Mouse (Mus musculus): Measurements from ENCODE around the gene Rassf6.
"Not testable (repeated sequence)": the region's sequence is repeated elsewhere in the genome, so short reads cannot be mapped to it uniquely, and the experiment has no call there.

The Rassf6 gene

DNA sequence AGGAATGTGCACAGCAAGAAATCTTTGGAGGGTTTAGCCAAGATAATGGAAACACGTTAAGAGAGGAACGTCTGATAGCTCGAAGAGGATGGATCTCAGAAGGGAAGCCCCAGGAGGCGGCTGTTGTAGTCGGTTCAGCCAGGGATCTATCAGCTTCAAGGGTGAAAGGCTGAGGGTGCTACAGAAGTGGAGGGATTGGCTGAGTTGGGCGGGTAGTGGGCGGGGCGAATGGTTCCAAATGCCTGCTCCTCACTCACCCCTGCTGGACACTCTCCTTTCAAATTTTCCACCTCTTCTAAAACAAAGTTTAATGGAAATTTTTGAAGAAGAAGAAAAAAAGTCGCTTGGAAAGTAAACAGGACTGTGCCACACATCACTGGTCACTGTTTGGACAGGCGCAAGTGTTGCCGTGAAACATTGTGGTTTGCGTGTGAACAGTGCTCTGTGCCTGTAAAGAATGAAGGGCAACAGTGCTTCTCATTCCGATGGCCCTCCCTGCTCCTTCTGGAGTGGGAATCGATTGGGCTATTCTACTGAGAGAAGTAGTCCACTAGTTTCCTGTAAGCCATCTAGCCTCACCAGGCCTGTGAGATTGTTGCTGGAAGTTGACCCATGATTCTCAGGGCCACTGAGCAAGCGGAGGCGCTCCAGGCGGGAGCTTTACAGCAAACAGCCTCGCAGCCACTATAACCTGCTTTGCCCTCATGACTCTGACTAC is 15.6 kb downstream of the Rassf6 start:
- DNase-seq (ENCODE audit: low spot score in 2 of 2): no peak

DNA sequence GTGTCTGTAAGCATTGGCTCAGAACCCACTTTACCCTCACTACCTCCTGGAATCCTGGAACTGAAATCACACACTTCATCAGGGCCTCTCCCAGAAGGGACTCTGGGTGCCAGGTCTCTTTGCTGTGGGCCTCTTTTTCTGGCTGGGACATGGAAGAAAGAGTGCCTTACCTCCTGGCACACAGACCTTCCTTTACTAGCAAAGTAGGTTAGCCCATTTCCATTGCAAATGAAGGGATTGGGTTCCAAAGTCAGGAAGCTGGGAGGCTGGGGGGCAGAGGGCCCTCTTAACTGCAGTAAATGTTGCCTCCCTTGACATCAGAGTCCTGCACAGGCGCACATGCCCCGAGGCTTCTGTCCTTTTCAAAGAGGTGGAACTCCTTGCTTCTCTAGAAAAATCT is 17.2 kb downstream of the Rassf6 start:
- no peak for DNase-seq (ENCODE audit: low spot score in 2 of 2)

DNA sequence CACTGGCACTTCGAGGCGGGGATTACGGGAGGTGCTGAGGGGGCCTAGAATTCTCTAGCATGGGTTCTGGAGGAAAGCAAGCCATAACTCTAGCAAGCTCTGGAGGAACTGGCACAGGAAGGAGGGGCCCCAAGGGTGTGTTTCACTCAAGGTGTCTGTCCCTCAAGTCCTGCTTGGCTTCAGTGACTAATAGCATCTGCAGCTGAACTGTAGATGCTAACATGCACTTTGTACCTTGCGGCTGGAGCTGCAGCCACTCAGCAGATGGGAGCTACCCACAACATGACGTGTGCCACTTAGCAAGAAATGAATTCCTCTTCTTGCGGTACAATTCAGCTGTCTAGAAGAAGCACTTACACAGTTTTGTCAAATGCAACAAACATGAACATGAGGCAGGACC is 18.7 kb downstream of the Rassf6 start:
- DNase-seq (ENCODE audit: low spot score in 2 of 2): no peak

DNA sequence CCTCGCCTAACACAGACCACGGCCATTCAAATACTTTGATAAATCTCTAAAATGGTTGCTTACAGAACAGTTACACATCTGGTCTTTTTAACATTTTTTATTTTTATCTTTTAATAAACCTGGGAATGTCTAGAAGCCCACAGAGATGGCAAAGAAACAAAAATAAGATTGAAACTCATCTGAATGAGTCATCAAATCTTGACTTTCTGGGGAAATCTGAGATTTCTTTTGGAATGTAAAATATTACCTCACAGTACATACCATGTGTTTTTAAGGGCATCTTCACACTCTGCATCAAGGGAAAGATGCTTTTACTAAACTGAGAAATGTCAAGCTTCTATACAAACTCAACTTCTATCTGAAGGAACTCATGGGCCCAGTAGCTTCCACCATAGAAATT is 19.1 kb downstream of the Rassf6 start:
- no peak for DNase-seq (ENCODE audit: low spot score in 2 of 2)

GRCm38 (mm10) chr5:90617859-90618258 is 22.6 kb downstream of the Rassf6 start:
- DNase-seq (ENCODE audit: low spot score in 2 of 2): no peak

DNA sequence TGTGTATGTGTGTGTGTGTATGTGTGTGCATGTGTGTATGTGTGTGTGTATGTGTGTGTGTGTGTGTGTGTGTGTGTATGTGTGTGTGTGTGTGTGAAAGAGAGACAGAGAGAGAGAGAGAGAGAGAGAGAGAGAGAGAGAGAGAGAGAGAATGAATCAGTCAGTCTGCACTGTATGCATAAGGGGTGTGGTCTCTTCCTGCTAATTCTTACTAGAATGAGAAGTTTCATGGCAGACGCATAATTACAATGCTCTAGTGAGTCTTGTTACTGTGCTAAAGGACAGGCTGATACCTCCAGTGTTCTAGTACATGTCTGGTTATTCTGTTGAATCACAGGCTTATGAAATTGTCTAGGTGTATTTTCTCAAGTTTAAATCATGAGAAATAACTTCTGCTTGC is 27.7 kb downstream of the Rassf6 start:
- DNase-seq (ENCODE audit: low spot score in 2 of 2): not testable (repeated sequence)

DNA sequence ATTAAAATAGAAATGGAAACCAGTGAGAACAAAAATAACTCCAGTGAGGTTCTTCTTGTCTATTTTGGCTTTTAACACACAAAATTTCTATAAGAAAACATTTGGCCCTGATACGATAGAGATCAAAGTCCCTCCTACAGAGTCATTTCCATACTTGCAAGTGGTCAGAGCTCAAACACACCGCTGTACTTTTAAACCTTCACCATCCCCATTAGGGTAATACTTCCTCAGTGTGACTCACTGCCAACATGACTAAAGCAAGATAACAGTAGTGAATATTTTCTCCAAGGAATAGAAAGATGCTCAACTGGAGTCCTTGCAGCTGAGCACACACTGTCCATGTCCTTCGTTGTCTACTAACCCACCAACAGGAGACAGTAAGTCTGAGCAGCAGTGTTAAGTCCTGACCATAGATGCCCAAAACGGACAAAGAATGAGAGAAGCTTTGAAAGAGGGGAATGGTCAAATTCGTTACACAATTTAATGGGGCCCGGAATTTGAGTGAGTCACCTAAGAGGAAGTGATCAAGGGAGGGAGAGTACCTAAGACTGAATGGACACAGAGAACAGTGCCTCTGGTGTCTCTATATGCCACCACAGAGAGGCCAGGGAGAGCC is 28.4 kb downstream of the Rassf6 start:
- no peak for DNase-seq (ENCODE audit: low spot score in 2 of 2)

DNA sequence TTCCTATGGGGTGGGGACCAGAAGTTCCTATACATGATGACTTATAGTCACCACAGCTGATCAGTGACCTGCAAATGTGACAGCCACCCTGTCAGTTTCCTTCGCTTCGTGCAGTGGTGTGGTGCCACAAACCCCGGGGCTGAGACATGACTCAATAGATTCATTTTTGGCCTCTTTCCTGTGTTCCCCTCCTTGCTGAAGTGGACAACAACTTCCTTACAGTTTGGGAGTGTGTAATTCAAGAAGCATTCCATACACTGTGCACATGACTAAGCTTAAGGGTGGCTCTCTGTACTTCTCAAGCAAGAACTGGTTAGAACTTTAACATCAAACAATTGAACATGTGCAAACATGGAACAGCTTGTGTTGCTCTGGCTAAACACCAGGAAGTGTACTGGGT is 29.1 kb downstream of the Rassf6 start:
- no peak for DNase-seq (ENCODE audit: low spot score in 2 of 2)

GRCm38 (mm10) chr5:90608906-90609305 is 31.6 kb downstream of the Rassf6 start:
- no peak for DNase-seq (ENCODE audit: low spot score in 2 of 2)

DNA sequence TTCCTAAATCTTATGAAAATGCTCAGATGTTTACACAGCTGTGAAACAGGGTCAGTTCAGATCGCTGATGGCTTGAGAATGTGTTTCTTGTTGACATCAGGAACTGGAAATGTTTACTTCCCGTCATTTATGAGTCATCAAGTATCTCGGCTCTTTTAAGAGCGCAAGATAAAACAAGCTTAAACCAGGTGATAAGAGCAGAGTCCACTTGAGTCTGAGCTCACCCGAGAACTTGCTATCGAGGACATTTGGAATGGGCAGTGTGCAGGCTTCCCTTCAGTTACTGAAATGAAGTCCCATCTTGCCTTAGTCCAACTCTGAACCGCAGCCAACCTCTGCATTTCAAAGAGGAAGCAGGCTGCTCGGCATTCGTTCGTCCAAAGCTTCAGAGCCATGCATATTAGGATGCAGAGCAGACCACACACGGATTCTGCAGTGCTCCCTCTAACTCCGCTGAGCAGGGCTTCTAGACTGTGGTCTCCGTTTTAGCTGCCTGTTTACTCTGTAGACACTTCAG is 37.0 kb downstream of the Rassf6 start:
- DNase-seq (ENCODE audit: low spot score in 2 of 2): no peak

DNA sequence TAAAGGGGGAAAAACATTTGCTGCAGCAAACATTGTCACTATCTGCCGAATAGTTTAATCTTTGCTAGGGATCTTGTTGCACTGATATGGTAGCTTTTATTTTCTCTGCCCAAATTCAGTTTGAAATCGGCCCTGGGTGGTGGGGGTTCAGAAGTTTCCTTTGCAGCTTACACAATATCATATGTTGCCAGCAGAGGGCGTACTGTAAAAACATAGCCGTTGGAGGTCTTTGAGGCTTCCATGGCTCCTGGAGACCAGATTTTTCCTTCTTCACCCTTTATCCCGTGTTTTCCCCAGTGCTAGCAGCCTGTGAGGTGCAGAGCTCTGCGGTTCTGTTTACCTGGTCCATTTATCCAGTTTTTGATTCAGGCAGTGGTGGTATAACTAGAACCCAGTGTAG is 39.0 kb downstream of the Rassf6 start:
- no peak for DNase-seq (ENCODE audit: low spot score in 2 of 2)

DNA sequence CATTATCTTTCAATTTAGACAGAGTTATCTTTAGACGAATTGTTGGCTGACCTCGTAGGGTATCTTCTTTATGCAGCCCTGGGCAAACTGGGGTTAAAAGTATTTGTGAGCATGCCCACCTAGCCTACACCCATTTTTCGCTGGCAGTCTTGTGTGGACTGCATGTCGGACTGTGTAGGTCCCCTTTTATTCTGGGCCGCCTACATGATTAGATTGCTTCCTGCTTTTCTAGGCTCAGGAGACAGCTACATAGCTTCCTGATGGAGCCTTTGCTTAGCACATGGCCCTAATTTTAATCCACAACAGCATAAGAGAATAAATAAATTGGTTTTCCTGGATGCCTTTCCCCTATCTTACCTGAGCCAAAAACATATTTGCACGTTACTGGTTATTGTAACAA is 44.3 kb downstream of the Rassf6 start:
- no peak for DNase-seq (ENCODE audit: low spot score in 2 of 2)

GRCm38 (mm10) chr5:90594945-90595344 is 45.5 kb downstream of the Rassf6 start:
- DNase-seq (ENCODE audit: low spot score in 2 of 2): no peak

- no peak for DNase-seq (ENCODE audit: low spot score in 2 of 2)
Measured at GRCm38 (mm10) chr5:90591936-90592335, 48.5 kb downstream of the Rassf6 start.

DNA sequence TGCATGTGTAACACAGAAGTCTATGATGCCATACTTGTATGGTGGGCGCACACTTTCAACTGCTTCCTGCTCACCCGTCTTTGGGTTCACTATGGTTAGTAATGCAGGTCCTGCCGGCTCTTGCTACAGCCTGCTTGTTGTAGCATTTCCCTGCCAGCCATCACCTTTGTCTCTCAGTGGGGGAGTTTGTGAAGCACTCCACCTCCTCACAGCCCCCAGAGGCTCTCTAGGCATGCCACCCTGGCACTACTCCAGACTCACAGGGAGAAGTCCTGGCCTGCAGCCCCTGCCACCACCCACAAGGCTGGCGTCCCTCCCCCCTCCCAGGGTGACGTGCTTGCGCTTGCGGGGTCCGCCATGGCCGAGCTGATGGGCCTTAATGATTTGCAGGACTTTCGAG is 49.8 kb downstream of the Rassf6 start:
- DNase-seq (ENCODE audit: low spot score in 2 of 2): no peak

- DNase-seq (ENCODE audit: low spot score in 2 of 2): peak; percentile 72 to 76
Measured at GRCm38 (mm10) chr5:90588708-90589595, 51.5 kb downstream of the Rassf6 start.

DNA sequence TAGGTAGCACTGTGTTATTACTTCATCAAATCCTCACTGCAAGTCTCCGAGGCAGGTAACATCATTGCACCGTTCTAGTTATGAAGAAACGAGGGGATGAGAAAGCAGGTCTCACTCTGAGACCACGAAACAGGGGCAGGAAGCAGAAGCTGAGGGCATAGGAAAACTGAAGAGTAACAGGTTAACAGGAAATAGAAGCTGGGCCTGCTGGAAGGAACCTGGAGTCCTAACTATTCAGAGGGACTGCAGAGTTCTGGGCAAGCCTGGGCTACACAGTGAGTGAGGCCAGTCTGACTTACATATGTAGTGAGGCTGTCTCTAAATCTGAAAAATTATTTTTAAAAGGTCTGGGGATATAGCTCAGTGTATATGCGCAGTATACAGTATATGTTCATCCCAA is 52.4 kb downstream of the Rassf6 start:
- DNase-seq (ENCODE audit: low spot score in 2 of 2): no peak

GRCm38 (mm10) chr5:90586511-90586910 is 53.9 kb downstream of the Rassf6 start:
- no peak for DNase-seq (ENCODE audit: low spot score in 2 of 2)

- no peak for DNase-seq (ENCODE audit: low spot score in 2 of 2)
Measured at GRCm38 (mm10) chr5:90584799-90585198, 55.7 kb downstream of the Rassf6 start.

- no peak for DNase-seq (ENCODE audit: low spot score in 2 of 2)
Measured at GRCm38 (mm10) chr5:90582179-90582578, 58.3 kb downstream of the Rassf6 start.

DNA sequence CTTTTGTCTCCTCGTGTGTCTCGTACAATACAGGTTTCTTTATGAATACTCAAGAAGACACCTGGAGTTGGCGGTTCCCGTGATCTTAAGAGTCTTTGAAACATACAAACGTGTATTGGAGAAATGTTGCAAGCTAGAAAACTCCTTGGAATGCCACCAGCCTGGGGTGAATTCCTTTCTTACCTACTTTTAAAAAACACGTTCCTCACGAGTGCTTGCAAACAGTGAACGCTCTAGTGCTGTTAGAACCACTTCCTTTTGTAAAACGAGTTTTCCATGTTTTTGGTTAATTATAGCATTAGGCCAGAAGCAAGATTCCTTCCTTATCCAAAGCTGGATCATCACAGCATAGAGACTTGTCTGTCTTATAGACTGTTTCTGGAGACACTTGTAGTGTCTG is 60.9 kb downstream of the Rassf6 start:
- DNase-seq (ENCODE audit: low spot score in 2 of 2): no peak

DNA sequence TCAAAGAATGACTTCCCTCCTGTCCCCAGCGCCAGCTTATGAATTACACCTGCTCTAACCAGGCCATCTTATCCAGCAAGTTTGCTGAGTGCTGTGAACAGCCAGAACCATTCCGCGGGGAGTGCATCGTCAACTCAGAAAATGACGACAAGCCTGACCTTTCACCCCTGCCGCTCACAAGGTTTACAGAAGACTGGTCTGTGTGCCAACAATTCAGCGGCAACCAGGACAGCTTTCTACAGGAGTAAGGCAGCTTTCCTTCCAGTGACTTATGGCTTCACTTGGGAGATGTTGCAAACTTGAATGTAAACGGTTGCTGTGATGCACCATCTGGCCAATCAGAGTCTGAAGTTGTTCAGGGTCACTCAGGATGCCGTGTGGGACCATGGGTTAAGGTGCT is 62.7 kb downstream of the Rassf6 start:
- no peak for DNase-seq (ENCODE audit: low spot score in 2 of 2)

- no peak for DNase-seq (ENCODE audit: low spot score in 2 of 2)
Measured at GRCm38 (mm10) chr5:90571216-90571615, 69.2 kb downstream of the Rassf6 start.
